Mouse (Mus musculus): Measurements from ENCODE around the gene Gtf2f2.

GRCm38 (mm10) chr14:76045767-76046166 is 35.1 kb upstream of the Gtf2f2 start:
- TF ChIP-seq CTCF (IDR thresholded peaks at IDR 0.05; ENCODE audit: control insufficient read depth, insufficient read depth, insufficient read length) (no peak), MAX (IDR thresholded peaks at IDR 0.05) (no peak), MYOD1 (IDR thresholded peaks at IDR 0.05; ENCODE audit: control insufficient read depth, insufficient read length, low read depth) (no peak), MYOG (IDR thresholded peaks at IDR 0.05; ENCODE audit: control insufficient read depth, extremely low read depth, insufficient read length) (no peak), USF1 (IDR thresholded peaks at IDR 0.05; ENCODE audit: low read depth) (no peak)
